Mouse (Mus musculus) lung, postnatal 36 days (tissue): ENCODE measurements around the gene Pde10a.
A peak's percentile ranks its signal among the peaks of the same experiment; 100 is the strongest.

Source experiments
- DNase-seq: peaks from one replicate; pipeline ENCODE4 v3.0.0; 2022; ENCODE audit warnings: mixed read lengths

The Pde10a gene

DNA sequence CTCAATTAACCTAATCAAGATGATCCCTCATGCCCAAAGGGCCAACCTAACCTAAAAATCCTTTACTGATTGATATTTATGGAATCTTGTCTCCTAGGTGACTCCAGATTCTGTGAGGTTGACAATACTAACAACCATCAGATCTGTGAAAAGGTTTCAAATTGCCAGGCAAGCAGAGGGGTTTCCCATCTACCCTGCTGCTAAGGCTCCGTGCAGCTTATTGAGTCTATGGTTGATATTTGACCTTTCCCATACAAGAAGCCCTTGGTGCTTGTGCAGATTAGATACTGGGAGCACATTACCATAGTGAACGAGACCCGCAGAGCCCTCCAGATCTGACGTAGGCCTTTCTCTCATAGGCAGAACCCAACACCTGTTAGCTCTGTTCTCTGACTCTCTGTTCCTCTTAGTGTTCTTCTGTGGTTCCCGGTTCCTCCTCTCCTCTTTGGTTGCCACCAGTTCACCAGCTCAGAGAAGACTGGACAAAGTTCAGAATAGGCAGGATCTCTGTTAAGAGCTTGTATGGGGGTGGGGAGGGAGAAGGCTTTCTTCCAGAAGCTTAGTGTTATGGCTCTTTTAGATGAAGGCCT, 240.9 kb downstream of the Pde10a start:
- DNase-seq: no peak

DNA sequence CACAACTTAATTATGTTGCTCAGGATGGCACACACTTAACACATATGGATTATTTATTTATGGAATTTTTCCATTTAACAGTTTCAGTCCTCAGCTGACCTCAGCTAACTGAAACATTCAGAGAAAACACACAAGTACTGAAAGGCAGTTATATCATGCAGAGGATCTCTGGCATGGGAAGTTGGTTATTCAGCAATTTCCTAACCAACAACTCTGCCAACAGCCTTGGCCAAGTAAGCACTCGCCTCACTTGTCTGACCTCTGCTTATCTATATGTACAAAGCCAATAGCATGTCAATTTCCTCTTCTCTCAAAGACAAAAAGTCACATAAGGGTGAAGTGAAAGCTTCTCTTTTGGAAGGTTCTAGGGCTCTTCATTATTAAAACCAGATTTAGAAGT, 244.0 kb downstream of the Pde10a start:
- DNase-seq: no peak

DNA sequence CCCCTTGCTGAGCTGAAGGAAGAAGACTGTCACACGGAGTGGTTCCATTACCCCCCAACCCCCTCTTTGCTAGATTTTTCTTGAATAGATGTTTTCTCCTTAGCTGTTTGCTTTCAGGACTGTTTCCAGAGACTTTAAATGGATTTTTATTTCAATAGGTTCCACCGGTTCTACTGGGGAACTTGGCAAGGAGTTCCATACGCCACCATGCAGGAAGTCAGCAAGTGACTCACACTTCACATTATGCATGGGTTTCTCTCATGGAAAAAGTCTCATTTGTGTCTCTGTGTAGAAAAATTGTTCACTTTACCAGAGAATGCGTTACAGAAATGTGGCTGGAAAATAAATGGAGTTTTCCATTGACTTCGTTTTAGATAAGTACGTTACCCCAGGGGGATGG, 248.2 kb downstream of the Pde10a start:
- no peak for DNase-seq

DNA sequence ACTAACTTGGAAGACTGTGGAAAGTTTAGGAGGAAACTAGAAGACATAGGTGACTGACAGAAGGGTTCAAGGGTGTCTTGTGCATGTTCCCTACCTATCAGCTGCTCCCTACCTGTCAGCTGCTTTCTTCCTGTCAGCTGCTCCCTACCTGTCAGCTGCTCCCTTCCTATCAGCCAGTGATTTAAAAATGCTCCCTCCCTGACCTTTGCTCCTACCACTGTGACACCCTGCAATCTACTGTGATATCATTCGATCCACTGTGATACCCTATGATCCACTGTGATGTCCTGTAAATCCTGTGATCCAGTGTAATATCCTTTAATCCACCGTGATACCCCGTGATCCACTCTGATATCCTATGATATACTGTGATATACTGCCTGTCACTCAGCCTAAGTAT, 249.1 kb downstream of the Pde10a start:
- no peak for DNase-seq

DNA sequence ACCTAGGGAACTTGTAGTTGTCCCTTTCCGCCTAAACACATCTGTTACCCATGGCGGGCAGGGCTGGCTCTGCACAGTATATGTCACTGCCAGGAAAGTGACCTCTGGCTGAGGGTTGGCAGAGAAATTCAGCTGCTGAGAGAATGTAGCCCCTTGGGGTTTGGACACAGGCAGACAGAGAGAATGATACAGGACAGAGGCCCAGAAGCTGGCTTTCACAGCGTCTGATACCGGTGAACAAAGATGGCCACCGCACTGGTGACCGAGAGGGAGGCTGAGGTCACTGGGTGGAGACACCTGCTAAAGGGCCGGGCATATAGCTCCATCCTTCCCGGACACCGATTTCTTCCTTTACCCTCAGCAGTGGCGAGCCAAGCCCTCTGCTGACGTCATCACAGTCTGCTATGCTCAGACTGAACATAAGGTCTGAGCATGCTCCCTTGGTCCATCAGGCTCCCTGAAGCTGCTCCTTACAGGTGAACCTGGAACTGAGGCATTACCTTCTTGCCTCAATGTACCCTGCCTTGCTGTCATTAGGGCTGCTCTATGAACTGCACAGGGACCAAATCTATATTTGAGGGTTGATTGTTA, 250.5 kb downstream of the Pde10a start:
- DNase-seq: no peak

DNA sequence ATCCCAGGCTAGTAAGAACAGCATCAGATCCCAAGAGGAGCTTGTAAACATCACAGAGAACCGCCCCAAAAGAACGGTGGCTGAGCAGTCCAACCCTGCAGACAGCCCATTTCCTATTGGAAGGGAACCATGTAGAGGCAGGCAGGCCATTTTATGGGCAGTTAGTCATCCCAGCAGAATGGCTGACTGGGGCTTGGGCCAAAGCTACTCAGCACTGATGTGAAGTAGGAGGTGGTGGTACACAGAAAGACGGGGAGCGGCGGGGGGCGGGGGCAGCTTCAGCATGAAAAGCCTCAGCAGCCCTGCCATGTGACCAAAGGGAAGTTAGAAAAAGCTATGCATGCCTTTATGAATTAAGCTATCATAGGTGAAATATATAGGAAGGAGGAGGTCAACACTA, 252.5 kb downstream of the Pde10a start:
- DNase-seq: no peak

DNA sequence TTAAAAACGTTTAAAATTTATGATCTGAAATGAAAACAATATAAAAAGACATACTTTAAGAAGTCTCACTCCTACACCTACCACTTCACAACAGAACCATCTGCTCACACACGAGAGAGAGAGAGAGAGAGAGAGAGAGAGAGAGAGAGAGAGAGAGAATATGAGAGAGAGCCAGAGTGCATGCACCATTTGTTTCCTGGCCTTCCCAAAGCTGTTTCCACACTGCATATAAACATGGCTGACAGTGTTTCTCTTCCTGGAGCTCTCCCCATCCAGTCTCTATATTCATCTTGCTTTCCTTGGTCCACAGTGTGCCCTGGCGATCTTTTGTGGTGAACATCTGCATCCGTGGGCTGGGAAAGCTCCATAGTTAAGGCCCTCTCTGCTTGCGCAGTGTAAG, 253.7 kb downstream of the Pde10a start:
- DNase-seq: no peak

DNA sequence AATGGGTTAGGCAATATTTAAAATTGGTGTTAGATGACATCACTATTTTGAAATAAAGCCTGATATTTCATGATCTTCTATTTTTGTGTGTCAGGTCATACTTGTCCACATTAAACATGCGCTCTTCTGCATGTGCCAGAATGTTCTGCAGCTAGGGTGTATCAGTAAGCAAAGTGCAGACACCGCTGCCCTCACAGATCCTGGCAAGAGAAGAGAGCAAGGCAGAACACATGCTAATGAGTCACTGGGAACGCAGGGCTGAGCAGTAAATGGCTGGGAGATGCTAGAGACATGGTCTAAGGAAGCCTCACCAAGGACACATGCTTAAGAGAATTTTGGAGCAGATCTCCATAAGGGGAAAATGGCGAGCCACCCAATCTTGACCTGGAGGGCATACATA, 255.3 kb downstream of the Pde10a start:
- no peak for DNase-seq

DNA sequence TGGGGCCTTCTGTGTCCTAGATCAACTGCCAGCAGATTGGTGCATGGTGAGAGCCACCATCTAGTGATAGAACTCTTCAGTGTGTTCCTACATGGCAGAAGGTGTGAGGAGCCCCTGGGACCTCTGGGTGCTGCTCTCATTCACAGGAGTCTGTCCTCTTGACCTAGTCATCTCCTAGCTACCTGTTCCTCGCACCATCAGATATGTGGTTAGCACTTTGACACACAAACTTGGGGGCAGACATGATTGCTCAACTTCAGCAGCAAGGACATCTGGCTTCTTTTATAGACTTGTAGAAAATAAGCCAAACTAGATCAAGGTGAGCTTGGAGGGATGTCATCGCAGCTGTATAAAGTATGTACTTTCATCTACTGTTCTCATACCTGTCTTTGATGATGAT, 255.9 kb downstream of the Pde10a start:
- DNase-seq: no peak

DNA sequence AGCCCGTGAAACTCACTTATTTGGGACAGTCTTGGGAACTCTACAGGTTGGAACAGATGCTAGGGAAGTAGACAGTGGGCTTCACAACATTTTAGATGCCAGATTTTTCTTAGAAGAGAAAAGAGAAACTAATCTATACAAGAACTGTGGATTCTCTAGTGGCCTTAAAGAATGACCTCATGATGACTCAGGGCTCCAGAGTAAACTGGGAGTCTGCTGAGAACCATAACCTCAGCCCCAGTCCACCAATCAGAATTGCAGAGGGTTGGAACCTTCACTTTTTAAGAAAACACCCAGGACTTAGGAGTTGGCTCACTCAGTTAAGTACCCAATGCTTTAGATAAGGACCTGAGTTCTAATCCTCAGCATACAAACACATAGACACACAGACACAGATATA, 256.4 kb downstream of the Pde10a start:
- DNase-seq: no peak

DNA sequence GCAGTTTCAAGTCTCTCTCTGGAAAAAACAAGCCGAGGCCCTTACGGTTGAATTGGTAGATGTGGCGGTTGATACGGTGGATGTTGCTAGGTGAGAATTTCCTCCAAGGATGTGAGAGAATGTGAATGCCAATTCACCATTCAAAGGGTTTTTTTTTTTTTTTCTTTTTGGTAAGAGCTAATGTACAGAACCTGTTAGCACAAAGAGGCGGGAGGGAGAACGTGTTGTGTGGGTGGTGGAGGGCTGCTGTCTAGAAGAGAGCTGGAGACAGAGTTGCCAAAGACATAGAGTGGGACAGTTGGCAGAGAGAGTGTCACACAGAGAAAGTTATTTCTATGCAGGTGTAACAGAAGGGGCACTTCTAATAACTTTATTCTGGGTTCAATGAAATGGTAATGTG, 260.7 kb downstream of the Pde10a start:
- no peak for DNase-seq

DNA sequence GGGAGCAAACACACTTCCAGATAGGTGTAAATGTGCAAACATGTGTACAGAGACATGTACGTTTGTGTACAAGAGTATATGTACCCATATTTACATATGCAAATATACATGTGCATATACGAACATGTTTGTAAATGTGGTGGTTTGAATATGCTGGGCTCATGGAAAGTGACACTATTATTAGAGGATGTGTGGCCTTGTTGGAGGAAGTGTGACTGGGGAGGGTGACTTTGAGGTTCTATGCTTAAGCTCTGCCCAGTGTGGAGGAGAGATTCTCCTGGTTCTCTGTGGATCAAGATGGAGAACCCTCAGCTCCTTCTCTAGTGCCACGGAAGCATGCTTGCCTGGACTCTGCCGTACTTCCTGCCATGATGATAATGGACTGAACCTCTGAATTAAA, 261.3 kb downstream of the Pde10a start:
- no peak for DNase-seq

DNA sequence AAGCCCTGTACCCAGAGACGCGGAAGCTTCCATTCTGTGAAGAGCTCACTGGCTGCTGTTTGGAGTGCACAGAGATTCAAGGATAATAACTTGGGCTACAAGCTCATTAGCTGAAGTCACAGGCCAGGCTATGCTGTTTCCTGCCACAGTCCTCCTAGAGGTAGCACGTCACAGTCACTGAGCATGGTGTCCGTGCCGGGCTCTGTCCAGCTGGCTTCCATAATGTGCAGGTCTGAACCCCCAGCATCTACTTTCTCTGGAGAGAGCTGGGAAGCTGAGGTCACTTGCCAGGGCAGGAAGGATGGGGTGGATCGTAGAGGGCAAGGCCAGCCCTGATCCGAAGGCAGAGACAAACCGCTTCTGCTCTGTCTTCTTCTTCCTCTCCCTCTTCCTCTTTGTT, 262.6 kb downstream of the Pde10a start:
- DNase-seq: no peak

DNA sequence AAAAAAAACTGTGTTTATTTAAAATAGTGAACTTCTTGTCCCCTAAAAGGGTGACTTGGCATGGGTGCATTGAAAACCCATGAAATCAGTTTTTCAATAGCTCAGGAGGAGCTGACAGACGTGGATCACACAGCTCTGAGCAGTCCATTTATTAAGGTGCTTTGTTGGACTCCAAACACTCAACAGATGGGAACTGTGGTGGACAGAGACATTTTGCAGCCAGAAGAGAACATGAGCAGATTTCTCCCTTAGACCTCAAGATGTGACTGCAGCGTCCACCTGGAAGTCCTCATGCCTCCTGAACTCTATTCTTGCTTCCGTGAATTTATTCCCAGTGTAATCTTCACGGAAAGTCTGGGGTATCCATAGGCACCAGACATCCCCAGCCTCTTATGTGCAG, 266.4 kb downstream of the Pde10a start:
- no peak for DNase-seq

DNA sequence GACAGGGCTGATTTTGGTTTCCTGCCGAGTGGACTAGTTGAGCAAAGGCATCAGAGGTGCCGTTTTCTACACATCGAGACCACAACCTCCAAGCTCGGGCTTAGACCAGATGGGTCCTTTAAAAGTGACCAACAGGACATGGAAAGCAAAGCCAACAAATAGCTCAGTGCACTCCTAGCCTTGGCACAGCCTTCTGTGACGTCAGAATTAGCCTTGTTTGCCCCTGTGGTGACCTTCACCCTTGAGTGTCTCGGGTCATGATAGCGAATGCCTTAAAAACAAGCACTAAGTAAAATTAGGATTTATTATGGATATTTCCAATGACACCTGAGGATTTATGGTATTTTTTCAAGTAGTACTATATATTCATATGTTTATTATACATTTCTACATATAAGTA, 267.4 kb downstream of the Pde10a start:
- DNase-seq: no peak

DNA sequence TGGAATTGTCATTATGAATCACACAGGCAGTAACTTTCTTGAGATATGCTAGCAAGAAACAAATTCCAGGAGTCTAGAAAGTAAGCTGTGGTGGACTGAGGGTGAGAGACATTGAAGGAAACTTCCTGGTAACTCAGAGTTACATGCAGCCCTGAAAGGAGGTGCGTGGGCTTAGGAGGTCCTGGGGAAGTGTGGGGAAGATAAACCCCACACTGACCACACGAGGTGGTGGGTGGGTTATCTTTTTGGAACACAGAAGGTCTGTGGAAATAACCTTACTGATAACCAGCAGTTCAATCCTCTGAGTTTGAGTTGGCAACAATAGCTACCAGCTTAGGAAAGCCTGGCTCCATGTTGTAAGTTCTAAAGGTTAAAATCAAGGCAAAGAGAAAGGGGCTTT, 272.5 kb downstream of the Pde10a start:
- DNase-seq: no peak

DNA sequence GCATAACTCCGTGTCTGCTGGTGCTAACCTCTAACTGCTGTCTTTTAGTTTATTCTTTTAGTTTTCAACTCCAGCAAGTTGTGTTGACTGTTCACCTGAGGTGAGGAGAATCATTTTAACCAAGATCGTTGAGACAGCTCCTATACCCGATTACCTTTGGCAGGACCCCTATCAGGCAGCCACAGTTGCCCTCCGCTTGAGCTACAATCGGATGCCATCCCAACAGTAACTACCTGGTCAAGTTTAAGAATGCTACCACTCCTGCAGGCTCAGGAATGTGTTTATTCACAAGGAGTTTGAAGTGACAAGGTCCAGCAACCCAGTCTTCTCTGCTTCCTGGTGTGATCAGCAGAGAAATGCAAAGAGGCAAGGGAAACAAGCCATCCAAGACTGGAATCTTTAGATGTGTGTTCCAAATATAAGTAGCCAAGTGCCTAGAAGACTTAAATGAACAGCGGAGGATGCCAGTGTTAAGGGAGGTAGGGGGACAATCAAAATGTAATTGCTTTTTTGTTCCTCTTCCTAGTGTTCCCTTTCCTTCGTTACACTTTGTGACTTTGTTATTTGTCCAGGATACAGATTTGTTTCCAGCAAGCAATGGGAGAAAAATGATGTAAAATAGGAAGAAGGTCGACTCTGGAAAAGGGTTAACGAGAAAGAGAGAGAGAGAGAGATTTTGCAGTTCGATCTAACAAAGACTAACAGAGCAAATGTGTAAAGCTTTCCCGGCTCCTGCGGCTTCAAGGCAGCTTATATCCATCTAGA, 273.5 kb downstream of the Pde10a start:
- DNase-seq: no peak

DNA sequence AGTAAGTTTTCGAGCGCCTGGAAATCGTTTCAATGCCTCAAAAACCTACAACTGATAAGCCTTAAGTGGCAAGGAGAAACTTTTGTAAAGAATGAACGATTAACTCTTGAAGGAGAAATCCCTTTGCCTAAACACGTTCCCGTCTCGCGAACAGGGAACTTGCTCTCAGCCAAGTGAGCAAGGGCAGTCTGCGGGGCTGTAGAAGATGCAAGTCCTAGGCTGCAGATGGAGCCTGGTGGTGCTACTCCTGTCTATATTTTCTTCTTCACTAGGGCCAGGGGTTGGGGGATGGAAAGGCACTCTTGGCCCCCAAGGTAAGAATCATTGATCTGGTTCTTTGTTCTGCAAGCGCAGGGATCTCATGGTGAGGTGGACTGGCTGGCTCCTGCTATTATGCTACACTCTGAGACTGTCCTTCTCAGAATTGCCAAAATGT, 274.1 kb downstream of the Pde10a start:
- no peak for DNase-seq

DNA sequence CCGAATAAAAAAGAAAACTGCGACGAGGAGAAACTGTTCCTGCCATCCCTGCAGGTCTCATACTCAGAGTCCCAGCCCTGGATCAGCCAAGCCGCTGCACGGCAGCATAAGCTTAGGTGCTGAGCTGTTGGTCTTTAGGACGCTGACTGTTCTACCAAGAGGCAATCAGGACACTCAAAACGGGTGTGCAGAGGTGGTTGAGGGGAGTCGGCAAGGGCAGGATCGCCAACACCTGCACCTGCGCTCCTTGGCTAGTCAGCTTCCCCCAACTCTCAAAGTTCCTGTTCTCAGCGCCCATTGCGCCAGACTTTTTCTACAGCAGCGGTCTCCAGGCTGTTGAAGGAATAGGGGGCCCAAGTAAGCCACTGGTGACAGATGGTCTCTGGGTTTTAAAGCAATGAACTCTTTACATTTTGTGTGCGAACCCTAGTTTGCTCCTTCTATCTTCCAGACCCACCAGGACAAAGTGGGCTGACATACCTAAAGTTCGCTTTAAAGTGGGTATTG, 274.8 kb downstream of the Pde10a start:
- no peak for DNase-seq

DNA sequence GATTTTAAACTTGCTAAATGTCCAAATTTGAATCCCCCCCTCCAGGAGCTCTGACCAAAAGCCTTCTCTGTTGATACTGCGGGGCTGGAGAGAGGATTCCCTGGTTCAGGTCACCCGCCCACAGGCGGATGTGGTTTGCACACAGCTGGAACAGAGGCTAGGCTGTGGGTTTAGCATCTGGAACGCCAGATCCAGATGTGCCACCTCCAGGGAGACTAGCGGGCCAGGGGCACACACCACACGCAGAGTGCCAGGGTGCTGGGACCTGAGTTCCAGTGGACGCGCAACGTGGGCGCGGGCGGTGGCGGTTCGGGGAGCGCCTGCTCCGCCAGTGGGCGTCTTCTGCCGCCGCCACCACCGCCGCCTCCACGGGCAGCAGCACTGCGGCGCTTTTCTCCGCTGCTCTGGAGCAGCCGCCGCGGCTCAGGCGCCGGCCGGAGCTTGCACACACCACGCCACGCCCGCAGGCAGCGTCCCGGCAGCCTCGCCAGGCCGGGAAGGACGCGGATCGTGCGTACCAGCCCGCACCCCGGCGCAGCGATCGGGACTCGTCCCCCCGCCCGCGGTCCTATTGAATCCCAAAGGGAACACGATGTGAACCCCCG, 275.4 kb downstream of the Pde10a start:
- peak; percentile 35 for DNase-seq

DNA sequence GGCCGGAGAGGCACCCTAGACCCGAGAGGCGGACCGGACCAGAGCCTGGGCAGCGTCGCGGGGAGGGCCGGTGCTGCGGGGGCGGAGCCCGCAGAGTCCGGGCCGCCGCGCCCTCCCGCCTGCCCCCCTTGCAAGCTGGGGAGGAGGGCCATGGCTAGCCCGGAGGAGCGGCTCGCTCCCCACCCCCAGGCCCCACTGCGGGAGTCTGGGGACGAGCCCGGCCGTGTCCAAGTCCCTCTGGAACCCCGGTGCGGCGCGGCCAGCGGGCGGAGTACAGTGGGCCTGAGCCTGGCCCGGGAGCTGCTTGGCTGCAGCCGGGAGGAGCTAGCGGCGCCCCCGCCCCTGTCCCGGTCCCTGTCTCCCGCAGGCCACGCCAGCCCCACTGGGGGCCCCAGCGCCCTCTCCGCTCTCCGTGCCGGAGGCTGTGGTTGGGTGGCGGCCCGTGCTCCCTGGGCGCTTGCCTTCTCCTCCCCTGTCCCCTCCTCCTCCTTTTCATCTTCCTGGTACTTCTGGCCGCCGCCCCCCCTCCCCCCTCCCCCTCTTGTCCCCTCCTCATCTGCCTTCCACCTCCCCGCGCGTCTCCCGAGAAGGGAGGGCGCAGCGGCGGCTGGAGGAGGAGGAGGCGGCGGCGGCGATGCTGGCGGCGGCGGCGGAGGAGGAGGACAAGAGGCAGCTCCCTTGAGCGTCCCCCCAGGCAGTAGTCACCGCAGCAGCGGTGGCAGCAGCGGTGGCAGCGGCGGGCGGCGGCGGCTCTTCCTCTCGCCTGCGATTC, 276.1 kb downstream of the Pde10a start:
- DNase-seq: peak; percentile 6

DNA sequence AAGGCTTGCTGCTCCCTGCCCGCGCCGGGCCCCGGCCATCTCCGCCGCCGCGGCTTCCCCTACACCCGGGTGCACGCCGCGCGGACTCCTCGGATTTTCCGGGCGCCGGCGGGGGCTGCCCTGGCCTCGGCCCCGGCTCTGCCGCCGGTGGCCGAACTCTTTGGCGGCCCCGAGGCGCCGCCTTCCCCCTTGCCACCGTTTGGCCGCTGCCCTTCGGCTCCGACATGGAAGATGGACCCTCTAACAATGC, 276.6 kb downstream of the Pde10a start:
- DNase-seq: no peak

DNA sequence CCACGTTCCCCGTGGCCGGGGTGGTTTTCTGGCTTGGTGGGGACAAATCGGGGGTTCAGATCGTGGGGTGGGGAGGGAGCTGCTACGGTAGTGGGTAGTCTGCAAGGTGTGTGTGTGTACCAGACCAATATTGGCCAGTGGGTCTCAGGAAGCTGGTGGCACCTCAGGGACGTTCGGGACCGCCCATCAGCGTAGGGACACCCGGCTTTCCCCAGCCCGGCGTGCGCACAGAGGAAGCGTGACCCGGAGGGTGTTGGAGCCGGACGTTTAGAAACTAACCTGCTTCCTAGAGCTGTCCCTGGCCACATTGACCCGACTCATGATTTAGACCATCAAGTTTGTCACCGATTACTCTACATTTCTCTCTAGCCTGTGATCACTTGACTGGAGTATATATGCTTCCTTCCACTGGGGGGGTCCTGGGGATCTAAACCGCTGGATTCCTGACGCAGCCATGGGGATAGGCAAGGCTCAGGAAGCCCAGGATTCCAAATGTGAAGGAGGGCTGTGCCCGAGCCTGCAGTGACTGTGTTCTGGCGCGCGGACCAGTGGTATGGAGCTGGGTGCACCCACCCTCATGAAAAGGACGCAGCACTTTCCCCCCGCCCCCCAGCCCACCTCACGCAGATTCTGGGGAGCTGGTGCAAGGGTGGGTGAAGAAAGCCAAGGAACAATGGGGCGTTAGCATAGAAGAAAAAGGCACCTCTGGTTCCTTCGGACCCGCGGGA, 277.2 kb downstream of the Pde10a start:
- peak; percentile 15 for DNase-seq
